Mouse (Mus musculus): Measurements from ENCODE around the gene Ncor2.

The Ncor2 gene

DNA sequence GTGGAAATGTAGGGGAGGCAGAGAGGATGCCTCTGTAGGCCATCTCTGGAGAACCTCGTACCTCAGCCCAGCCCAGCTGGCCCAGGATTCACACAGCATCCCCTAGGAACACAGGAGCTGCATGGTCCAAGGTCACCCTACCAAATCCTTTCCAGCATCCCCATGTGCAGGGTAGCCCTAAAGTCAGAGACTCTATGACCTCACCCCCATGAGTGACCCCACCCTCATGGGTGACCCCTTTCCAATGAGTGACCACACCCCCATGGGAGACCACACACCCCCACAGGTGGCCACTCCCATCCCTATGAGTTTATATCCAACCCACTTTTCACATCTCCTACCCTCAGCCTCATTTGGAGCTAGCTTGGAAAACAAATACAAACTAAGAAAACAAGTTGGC, 51.1 kb downstream of the Ncor2 start:
- DNase-seq (ENCODE audit: low spot score in 2 of 2), result no peak

- DNase-seq (ENCODE audit: low spot score in 2 of 2), result no peak
Measured at GRCm38 (mm10) chr5:125127426-125127825, 51.6 kb downstream of the Ncor2 start.

- no peak for DNase-seq (ENCODE audit: low spot score in 2 of 2)
Measured at GRCm38 (mm10) chr5:125125966-125126464, 53.0 kb downstream of the Ncor2 start.

- DNase-seq (ENCODE audit: low spot score in 2 of 2), result no peak
Measured at GRCm38 (mm10) chr5:125125219-125125618, 53.8 kb downstream of the Ncor2 start.

GRCm38 (mm10) chr5:125124002-125124401, 55.0 kb downstream of the Ncor2 start:
- DNase-seq (ENCODE audit: low spot score in 2 of 2), result no peak

- DNase-seq (ENCODE audit: low spot score in 2 of 2), result no peak
Measured at GRCm38 (mm10) chr5:125123206-125123605, 55.8 kb downstream of the Ncor2 start.

GRCm38 (mm10) chr5:125122546-125122945, 56.5 kb downstream of the Ncor2 start:
- no peak for DNase-seq (ENCODE audit: low spot score in 2 of 2)

DNA sequence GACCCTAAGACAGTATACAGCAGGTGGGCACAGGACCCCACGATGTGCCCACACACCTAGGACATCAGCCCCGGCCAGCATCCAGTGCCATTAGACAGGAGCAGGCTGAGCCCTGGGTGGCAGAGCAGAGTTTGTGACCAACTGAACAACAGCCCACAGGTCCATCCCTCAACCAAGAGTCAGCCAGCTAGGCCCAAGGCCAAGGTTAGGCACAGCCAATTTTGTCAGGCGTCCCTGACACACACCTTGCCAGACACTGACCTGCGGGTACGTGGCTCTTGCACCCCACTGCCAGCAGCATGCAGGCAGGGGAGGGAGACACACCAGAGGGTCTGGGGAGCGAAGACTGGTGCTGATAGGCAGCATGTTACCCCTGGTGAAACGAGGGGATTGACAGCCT, 57.0 kb downstream of the Ncor2 start:
- DNase-seq (ENCODE audit: low spot score in 2 of 2), result no peak

- no peak for DNase-seq (ENCODE audit: low spot score in 2 of 2)
Measured at GRCm38 (mm10) chr5:125120517-125121303, 58.3 kb downstream of the Ncor2 start.

GRCm38 (mm10) chr5:125117238-125117637, 61.8 kb downstream of the Ncor2 start:
- no peak for DNase-seq (ENCODE audit: low spot score in 2 of 2)

DNA sequence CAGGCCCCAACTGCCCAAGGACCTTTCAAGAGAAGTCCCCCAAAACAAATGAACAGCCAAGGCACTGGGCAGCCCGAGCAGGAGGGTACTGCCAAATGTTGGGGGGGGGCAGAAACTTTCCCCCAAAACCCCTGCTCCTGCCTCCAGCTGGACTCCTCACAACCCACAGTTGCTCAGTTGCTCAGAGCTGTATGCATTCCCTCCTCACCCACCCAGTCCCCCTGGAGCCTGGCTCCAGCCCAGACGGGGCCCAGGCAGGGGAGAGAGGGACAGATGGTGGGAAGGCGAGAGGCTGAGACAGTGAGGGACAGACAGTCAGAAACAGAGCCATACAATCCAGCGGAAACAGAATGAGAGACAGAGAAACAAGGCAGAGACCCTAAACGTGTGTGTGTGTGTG, 66.0 kb downstream of the Ncor2 start:
- DNase-seq (ENCODE audit: low spot score in 2 of 2), result no peak

GRCm38 (mm10) chr5:125112588-125112987, 66.4 kb downstream of the Ncor2 start:
- DNase-seq (ENCODE audit: low spot score in 2 of 2), result no peak

DNA sequence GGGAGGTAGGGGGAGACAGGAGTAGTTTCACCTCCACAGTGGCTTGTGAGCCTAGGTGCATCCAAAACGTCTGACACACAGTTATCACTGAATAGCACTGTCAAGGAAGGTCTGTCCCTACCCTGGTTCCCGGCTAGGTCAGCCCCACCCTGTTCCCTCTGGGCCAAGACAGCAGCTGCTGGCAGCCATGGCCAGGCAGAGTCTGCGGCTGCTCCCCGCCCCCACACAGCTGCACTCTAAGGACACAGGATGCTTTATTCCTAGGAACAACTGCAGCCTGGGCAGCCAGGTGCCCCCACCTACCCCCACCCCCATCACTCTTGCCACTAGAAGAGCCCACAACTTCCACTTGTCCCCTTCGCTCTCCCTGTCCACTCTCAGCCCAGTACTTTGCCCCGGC, 67.9 kb downstream of the Ncor2 start:
- DNase-seq (ENCODE audit: low spot score in 2 of 2), result no peak

GRCm38 (mm10) chr5:125110722-125111121, 68.3 kb downstream of the Ncor2 start:
- DNase-seq (ENCODE audit: low spot score in 2 of 2), result no peak

GRCm38 (mm10) chr5:125110196-125110595, 68.8 kb downstream of the Ncor2 start:
- no peak for DNase-seq (ENCODE audit: low spot score in 2 of 2)

DNA sequence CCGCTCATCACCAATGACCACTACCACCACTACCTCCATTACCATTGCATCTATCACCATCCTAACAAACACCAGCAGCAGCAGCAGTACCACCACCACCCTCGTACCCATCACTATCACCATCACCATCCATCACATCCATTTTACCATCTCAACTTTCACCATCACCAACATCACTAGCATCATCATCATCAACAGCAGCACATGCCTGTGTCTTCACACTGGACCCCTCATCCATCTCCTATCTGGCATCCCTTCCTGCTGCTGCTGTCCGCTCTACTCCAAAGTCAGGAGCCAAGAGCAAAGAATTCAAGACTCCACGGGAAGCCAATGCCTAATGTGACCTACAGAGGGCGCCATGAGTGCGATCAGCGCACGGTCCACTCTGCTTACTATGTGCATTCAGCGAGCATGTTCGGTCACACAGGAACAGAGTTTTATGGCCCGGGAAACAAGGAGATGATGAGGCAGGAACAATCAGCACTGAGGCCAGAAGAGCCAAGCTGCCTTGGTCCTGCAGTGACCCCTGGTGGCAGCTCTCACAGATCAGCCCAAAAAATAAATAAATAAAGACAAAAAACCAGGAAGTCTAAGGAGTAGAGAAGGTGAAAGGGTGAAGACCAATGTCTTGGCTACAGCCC, 71.9 kb downstream of the Ncor2 start:
- peak; percentile 38 to 43 for DNase-seq (ENCODE audit: low spot score in 2 of 2)

- peak; percentile 66 to 68 for DNase-seq (ENCODE audit: low spot score in 2 of 2)
Measured at GRCm38 (mm10) chr5:125106191-125106590, 72.8 kb downstream of the Ncor2 start.

DNA sequence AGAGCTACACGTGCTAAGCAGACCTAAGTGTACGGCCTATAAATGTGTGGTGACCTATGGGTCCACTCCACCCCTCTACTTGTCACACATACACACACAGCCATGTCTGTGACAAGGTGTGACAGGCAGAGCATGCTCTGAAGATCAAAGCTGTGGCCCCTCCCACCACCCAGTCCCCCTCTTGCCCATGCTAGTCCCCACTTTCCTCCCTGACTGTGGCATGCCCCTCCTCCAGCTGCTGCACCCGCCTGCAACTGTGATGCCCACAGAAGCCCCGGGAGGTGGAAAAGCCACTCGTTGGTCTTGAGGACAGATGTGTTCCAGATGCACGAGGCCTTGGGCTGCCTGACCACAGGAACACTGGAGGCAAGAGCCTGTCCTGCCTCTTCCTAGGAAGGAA, 74.2 kb downstream of the Ncor2 start:
- DNase-seq (ENCODE audit: low spot score in 2 of 2), result no peak

DNA sequence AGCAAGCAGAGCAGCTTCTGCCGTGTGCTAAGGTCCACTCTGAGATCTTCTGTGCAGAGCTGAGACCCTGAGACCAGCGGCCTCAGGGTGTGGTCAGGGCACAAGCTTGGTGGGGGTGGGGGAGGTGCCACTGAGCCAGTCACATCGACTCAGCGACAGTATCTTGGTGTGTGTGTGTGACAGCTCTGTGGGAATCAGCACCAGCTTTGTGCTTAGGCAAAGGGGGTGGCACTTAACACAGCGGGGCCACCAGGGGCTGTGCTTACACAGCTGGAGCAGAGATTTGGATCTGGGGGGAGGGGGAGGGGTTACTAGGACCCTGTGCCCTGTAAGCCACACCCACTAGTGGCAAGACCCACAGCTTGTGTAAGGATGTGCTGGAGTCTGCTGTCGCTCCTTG, 75.6 kb downstream of the Ncor2 start:
- DNase-seq (ENCODE audit: low spot score in 2 of 2), result no peak

- no peak for DNase-seq (ENCODE audit: low spot score in 2 of 2)
Measured at GRCm38 (mm10) chr5:125102907-125103306, 76.1 kb downstream of the Ncor2 start.

DNA sequence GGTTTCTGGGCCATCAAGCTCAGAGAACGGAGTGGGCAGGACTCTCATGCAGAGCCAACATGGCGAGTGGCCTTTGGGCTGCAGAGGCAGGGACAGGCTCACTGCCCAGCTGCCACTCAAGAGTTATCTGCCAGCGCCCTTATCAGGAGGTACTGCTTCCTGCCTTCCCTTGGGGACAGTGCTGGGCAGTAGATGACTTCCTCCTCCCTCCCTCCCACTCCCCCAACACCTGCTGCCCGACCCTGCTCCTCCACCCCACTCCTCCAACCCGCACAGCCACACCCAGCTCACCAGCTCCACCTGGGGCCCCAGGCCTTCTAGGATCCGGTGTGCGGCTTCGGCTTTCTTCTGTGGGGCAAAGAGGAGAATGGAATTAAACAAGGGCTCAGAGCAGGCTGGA, 76.7 kb downstream of the Ncor2 start:
- peak in 1 of 2 experiments; percentile 6 for DNase-seq (ENCODE audit: low spot score in 2 of 2)

DNA sequence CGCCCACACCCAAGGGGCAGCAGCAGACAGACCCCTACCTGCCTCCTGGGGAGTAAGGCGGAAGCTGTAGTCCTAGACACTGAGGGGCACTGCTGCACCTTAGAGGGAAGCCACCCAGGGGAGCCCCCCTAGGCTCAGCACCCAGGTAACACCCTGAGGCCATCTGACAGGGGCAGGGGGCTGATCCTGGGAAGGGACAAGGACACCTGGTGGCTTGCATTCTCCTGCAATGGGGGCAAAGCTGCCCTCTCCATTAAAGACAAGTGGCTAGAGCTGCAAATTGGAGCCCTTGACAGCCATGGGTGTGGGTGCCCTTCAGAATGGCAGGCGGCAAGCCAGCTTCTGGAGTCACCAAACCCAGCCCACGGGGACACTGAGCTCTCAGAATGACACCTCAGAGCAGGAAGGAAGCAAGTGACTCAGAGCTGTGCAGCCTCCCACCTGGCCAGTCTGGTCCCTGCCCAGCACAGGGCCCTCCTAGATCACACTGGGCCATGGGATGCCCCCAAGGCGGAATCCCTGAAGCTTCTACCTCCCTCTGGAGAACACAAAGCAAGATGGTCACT, 79.2 kb downstream of the Ncor2 start:
- DNase-seq (ENCODE audit: low spot score in 2 of 2), result no peak

DNA sequence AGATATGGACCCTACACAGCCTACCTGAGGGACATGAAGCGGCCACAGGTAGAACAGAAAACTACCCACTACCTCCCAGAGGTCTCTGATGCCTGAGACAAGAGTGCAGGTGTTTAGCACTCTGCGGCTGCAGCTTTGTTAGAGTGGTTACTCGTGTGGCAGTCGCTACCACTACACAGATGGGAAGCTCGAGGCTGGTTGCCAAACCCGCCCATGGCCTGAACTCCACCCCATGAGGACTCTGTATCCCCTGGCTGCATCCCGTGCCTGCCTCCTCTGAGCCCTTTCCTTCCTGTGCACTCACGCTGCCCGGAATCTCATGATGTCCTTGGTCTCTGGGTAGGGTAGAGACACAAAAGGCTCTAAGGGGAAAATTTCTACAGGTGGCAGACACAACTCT, 80.3 kb downstream of the Ncor2 start:
- no peak for DNase-seq (ENCODE audit: low spot score in 2 of 2)
